Mouse (Mus musculus): ENCODE results near the gene Arhgap35.
A peak's percentile ranks its signal among the peaks of the same experiment; 100 is the strongest.

Arhgap35 gene

GRCm38 (mm10) chr7:16519310-16519709 is 95.5 kb downstream of the Arhgap35 start:
- no peak for DNase-seq (ENCODE audit: low read depth)

GRCm38 (mm10) chr7:16517198-16517597 is 97.6 kb downstream of the Arhgap35 start:
- no peak for DNase-seq (ENCODE audit: low read depth)

GRCm38 (mm10) chr7:16507284-16507683 is 107.5 kb downstream of the Arhgap35 start:
- peak; percentile 23 for DNase-seq (ENCODE audit: low read depth)

- DNase-seq (ENCODE audit: low read depth), result no peak
Observed at GRCm38 (mm10) chr7:16505226-16505593, 109.6 kb downstream of the Arhgap35 start.

GRCm38 (mm10) chr7:16504573-16505225 is 110.1 kb downstream of the Arhgap35 start:
- DNase-seq (ENCODE audit: low read depth), result no peak

GRCm38 (mm10) chr7:16501571-16501970 is 113.2 kb downstream of the Arhgap35 start:
- no peak for DNase-seq (ENCODE audit: low read depth)

- no peak for DNase-seq (ENCODE audit: low read depth)
Observed at GRCm38 (mm10) chr7:16499671-16500104, 115.1 kb downstream of the Arhgap35 start.

- no peak for DNase-seq (ENCODE audit: low read depth)
Observed at GRCm38 (mm10) chr7:16496260-16496659, 118.5 kb downstream of the Arhgap35 start.

- peak; percentile 23 for DNase-seq (ENCODE audit: low read depth)
Observed at GRCm38 (mm10) chr7:16493361-16493760, 121.4 kb downstream of the Arhgap35 start.

GRCm38 (mm10) chr7:16492211-16492610 is 122.6 kb downstream of the Arhgap35 start:
- DNase-seq (ENCODE audit: low read depth), result no peak

GRCm38 (mm10) chr7:16491759-16492158 is 123.0 kb downstream of the Arhgap35 start:
- DNase-seq (ENCODE audit: low read depth), result peak; percentile 38

- no peak for DNase-seq (ENCODE audit: low read depth)
Observed at GRCm38 (mm10) chr7:16489948-16490347, 124.8 kb downstream of the Arhgap35 start.

GRCm38 (mm10) chr7:16488816-16489215 is 126.0 kb downstream of the Arhgap35 start:
- no peak for DNase-seq (ENCODE audit: low read depth)

GRCm38 (mm10) chr7:16477628-16478027 is 137.2 kb downstream of the Arhgap35 start, which contains the start of gene Npas1:
TSS of gene Npas1 (minus strand) at chr7:16477728.
- no peak for DNase-seq (ENCODE audit: low read depth)

GRCm38 (mm10) chr7:16476600-16476989 is 138.2 kb downstream of the Arhgap35 start:
- DNase-seq (ENCODE audit: low read depth), result no peak

- no peak for DNase-seq (ENCODE audit: low read depth)
Observed at GRCm38 (mm10) chr7:16475764-16476599, 138.8 kb downstream of the Arhgap35 start.

GRCm38 (mm10) chr7:16475321-16475720 is 139.5 kb downstream of the Arhgap35 start:
- DNase-seq (ENCODE audit: low read depth), result no peak

- no peak for DNase-seq (ENCODE audit: low read depth)
Observed at GRCm38 (mm10) chr7:16474445-16474844, 140.3 kb downstream of the Arhgap35 start.

GRCm38 (mm10) chr7:16473847-16474246 is 140.9 kb downstream of the Arhgap35 start:
- DNase-seq (ENCODE audit: low read depth), result no peak

- DNase-seq (ENCODE audit: low read depth), result no peak
Observed at GRCm38 (mm10) chr7:16472116-16472709, 142.6 kb downstream of the Arhgap35 start.

- DNase-seq (ENCODE audit: low read depth), result peak; percentile 21
Observed at GRCm38 (mm10) chr7:16471549-16471948, 143.2 kb downstream of the Arhgap35 start.

GRCm38 (mm10) chr7:16468115-16468514 is 146.7 kb downstream of the Arhgap35 start:
- no peak for DNase-seq (ENCODE audit: low read depth)

GRCm38 (mm10) chr7:16466565-16466964 is 148.2 kb downstream of the Arhgap35 start:
- peak; percentile 49 for DNase-seq (ENCODE audit: low read depth)
